Mouse (Mus musculus): Measurements from ENCODE around the gene Nt5c3. TPM values are rescaled to one million over a fixed set of nuclear protein-coding genes. Genes with fewer than 3 reads are reported as not detected.
"Not testable (repeated sequence)": the region's sequence is repeated elsewhere in the genome, so short reads cannot be mapped to it uniquely, and the experiment has no call there.

Gene Nt5c3
- total and polyA plus RNA-seq, 2 experiments from 2014 or later, result 98.4 to 181 TPM

- Histone ChIP-seq H3K4me1 (ENCODE audit: insufficient read depth, low read length) (no peaks in the 10 kb centered on the region), H3K27ac (ENCODE audit: low read depth, low read length) (no peak overlapping the region), H3K9ac (replicated peaks; ENCODE audit: low read length, poor library complexity, severe bottlenecking) (no peak overlapping the region), H3K4me2 (ENCODE audit: low read depth, low read length, poor library complexity, severe bottlenecking) (no peak overlapping the region), H3K9me3 (ENCODE audit: low read length) (no peaks in the 10 kb centered on the region), H3K36me3 (ENCODE audit: insufficient read depth, low read length) (peaks cover 18% of the 10 kb centered on the region), H3K4me3 (ENCODE audit: low read depth, low read length) (no peak overlapping the region), H3K27me3 (ENCODE audit: insufficient read depth, low read length) (no peaks in the 10 kb centered on the region)
- TF ChIP-seq CTCF (IDR thresholded peaks at IDR 0.05), result peak; percentile 23; the same call in 1 of the 2 replicates
- no peak for DNase-seq (ENCODE audit: low spot score)
- ATAC-seq (ENCODE audit: low FRiP score), result no peak
- WGBS, result 93% methylated on average over 8 of the region's 8 CpGs
Measured at GRCm38 (mm10) chr6:56877985-56878384, 45.7 kb downstream of the Nt5c3 start.

GRCm38 (mm10) chr6:56876870-56877269 lies 46.9 kb downstream of the Nt5c3 start:
- no peaks in the 10 kb centered on the region for H3K27me3 ChIP-seq (ENCODE audit: insufficient read depth, low read length)
- ATAC-seq (ENCODE audit: low FRiP score) (no peak), DNase-seq (ENCODE audit: low spot score) (no peak)
- no peak for TF ChIP-seq CTCF (IDR thresholded peaks at IDR 0.05)
- H3K9ac ChIP-seq (replicated peaks; ENCODE audit: low read length, poor library complexity, severe bottlenecking), result no peak overlapping the region
- no peak overlapping the region for H3K4me3 ChIP-seq (ENCODE audit: low read depth, low read length)
- no peak overlapping the region for H3K4me2 ChIP-seq (ENCODE audit: low read depth, low read length, poor library complexity, severe bottlenecking)
- peaks cover 13% of the 10 kb centered on the region for H3K36me3 ChIP-seq (ENCODE audit: insufficient read depth, low read length)
- H3K9me3 ChIP-seq (ENCODE audit: low read length), result no peaks in the 10 kb centered on the region
- no peaks in the 10 kb centered on the region for H3K4me1 ChIP-seq (ENCODE audit: insufficient read depth, low read length)
- H3K27ac ChIP-seq (ENCODE audit: low read depth, low read length), result no peak overlapping the region
- 95% methylated on average over 4 of the region's 4 CpGs for WGBS

GRCm38 (mm10) chr6:56870027-56870426 lies 53.7 kb downstream of the Nt5c3 start:
- no peaks in the 10 kb centered on the region for H3K4me1 ChIP-seq (ENCODE audit: insufficient read depth, low read length)
- H3K4me3 ChIP-seq (ENCODE audit: low read depth, low read length), result no peak overlapping the region
- DNase-seq (ENCODE audit: low spot score) (no peak), ATAC-seq (ENCODE audit: low FRiP score) (no peak)
- no peaks in the 10 kb centered on the region for H3K27me3 ChIP-seq (ENCODE audit: insufficient read depth, low read length)
- H3K27ac ChIP-seq (ENCODE audit: low read depth, low read length), result no peak overlapping the region
- H3K4me2 ChIP-seq (ENCODE audit: low read depth, low read length, poor library complexity, severe bottlenecking), result no peak overlapping the region
- H3K36me3 ChIP-seq (ENCODE audit: insufficient read depth, low read length), result no peaks in the 10 kb centered on the region
- no peak overlapping the region for H3K9ac ChIP-seq (replicated peaks; ENCODE audit: low read length, poor library complexity, severe bottlenecking)
- no peak for TF ChIP-seq CTCF (IDR thresholded peaks at IDR 0.05)
- 90% methylated on average over 2 of the region's 2 CpGs for WGBS
- H3K9me3 ChIP-seq (ENCODE audit: low read length), result no peaks in the 10 kb centered on the region

GRCm38 (mm10) chr6:56868565-56868964 lies 55.2 kb downstream of the Nt5c3 start:
- Histone ChIP-seq H3K27ac (ENCODE audit: low read depth, low read length) (no peak overlapping the region), H3K9me3 (ENCODE audit: low read length) (no peaks in the 10 kb centered on the region), H3K36me3 (ENCODE audit: insufficient read depth, low read length) (no peaks in the 10 kb centered on the region), H3K27me3 (ENCODE audit: insufficient read depth, low read length) (no peaks in the 10 kb centered on the region), H3K4me1 (ENCODE audit: insufficient read depth, low read length) (no peaks in the 10 kb centered on the region), H3K9ac (replicated peaks; ENCODE audit: low read length, poor library complexity, severe bottlenecking) (no peak overlapping the region), H3K4me2 (ENCODE audit: low read depth, low read length, poor library complexity, severe bottlenecking) (no peak overlapping the region), H3K4me3 (ENCODE audit: low read depth, low read length) (no peak overlapping the region)
- no peak for ATAC-seq (ENCODE audit: low FRiP score)
- no peak for DNase-seq (ENCODE audit: low spot score)
- no peak for TF ChIP-seq CTCF (IDR thresholded peaks at IDR 0.05)
- 78% methylated on average over 8 of the region's 8 CpGs for WGBS

- H3K36me3 ChIP-seq (ENCODE audit: insufficient read depth, low read length); DNase-seq (ENCODE audit: low spot score); ATAC-seq (ENCODE audit: low FRiP score); H3K9me3 ChIP-seq (ENCODE audit: low read length); H3K9ac ChIP-seq (replicated peaks; ENCODE audit: low read length, poor library complexity, severe bottlenecking); H3K4me2 ChIP-seq (ENCODE audit: low read depth, low read length, poor library complexity, severe bottlenecking); H3K27ac ChIP-seq (ENCODE audit: low read depth, low read length); H3K4me3 ChIP-seq (ENCODE audit: low read depth, low read length); H3K4me1 ChIP-seq (ENCODE audit: insufficient read depth, low read length); H3K27me3 ChIP-seq (ENCODE audit: insufficient read depth, low read length): not testable (repeated sequence)
- WGBS, result 91% methylated on average over 1 of the region's 1 CpGs
Measured at GRCm38 (mm10) chr6:56866899-56867298, 56.8 kb downstream of the Nt5c3 start.

GRCm38 (mm10) chr6:56860205-56860848 lies 63.4 kb downstream of the Nt5c3 start:
- WGBS, result 91% methylated on average over 8 of the region's 8 CpGs
- no peak for TF ChIP-seq CTCF (IDR thresholded peaks at IDR 0.05)

More at GRCm38 (mm10) chr6:56860205-56860848, 63.4 kb downstream of the Nt5c3 start:
- no peaks in the 10 kb centered on the region for H3K27me3 ChIP-seq (ENCODE audit: insufficient read depth, low read length)
- H3K4me2 ChIP-seq (ENCODE audit: low read depth, low read length, poor library complexity, severe bottlenecking), result no peak overlapping the region
- H3K4me3 ChIP-seq (ENCODE audit: low read depth, low read length), result no peak overlapping the region
- no peak overlapping the region for H3K9ac ChIP-seq (replicated peaks; ENCODE audit: low read length, poor library complexity, severe bottlenecking)
- DNase-seq (ENCODE audit: low spot score) (no peak), ATAC-seq (ENCODE audit: low FRiP score) (no peak)
- H3K4me1 ChIP-seq (ENCODE audit: insufficient read depth, low read length), result no peaks in the 10 kb centered on the region
- no peaks in the 10 kb centered on the region for H3K36me3 ChIP-seq (ENCODE audit: insufficient read depth, low read length)
- no peak overlapping the region for H3K27ac ChIP-seq (ENCODE audit: low read depth, low read length)
- H3K9me3 ChIP-seq (ENCODE audit: low read length), result no peaks in the 10 kb centered on the region
